ENCODE assay signal across 11 mouse cellular contexts in the genomic region with DNA sequence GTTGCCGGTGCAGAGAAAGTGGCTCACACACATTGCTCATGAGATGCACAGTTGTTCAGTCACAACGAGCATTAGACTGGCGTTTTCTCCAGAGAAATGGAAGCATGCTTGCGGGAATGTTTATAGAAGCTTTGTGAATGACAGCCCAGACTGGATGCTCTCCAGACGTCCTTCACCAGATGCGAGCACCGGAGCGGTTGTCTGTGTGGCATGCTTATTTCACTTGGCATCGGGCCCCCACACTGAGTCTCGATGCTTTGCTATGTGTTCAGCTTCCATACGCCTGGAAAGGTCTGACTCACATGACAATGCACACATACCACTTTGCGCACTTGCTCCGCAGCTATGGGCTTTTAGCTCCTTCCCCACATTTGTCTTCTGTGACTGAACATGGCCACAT. TPM values are rescaled to one million over a fixed set of nuclear protein-coding genes. Genes with fewer than 3 reads are reported as not detected.
DNase-seq lines count a peak whose midpoint lies in the region; ATAC-seq lines count a peak whose summit lies in the region.
"Had no signal": no experiment of that assay in that cellular context is flagged by ENCODE, and none has a peak within 500 bp of the region (broad histone marks: within the 10 kb centered on the region; RNA-seq: fewer than 3 reads in every experiment).

No protein-coding gene starts in this region.

- no peaks in the 10 kb centered on the region for H3K9me3 ChIP-seq in intestine, embryonic 14.5 days (ENCODE audit: control insufficient read depth, low read length)
- no peaks in the 10 kb centered on the region for H3K9me3 ChIP-seq in intestine, embryonic 16.5 days (ENCODE audit: control insufficient read depth, low read length)

- H3K27ac ChIP-seq in intestine, embryonic 14.5 days (ENCODE audit: low read depth), result no peak overlapping the region
- H3K27ac ChIP-seq in intestine, embryonic 16.5 days (ENCODE audit: low read length), result no peak overlapping the region
- H3K27ac ChIP-seq: liver, embryonic 14.5 days had no signal

- WGBS in intestine, embryonic 14.5 days, result 38% methylated on average over 13 of the region's 13 CpGs
- WGBS in intestine, embryonic 16.5 days, result 43% methylated on average over 13 of the region's 13 CpGs

- H3K36me3 ChIP-seq in intestine, embryonic 14.5 days (ENCODE audit: control insufficient read depth, insufficient read depth, low read length), result no peaks in the 10 kb centered on the region
- H3K36me3 ChIP-seq in intestine, embryonic 16.5 days (ENCODE audit: control insufficient read depth, insufficient read depth, low read length), result no peaks in the 10 kb centered on the region

- H3K4me1 ChIP-seq in intestine, embryonic 14.5 days (replicated peaks; ENCODE audit: control insufficient read depth, insufficient read depth, low read length), result peaks cover 6% of the 10 kb centered on the region; the same call in 1 of the 2 replicates
- H3K4me1 ChIP-seq in intestine, embryonic 16.5 days (ENCODE audit: control insufficient read depth, insufficient read depth, low read length), result no peaks in the 10 kb centered on the region

- H3K4me2 ChIP-seq in intestine, embryonic 14.5 days (ENCODE audit: low read length), result no peak overlapping the region
- no peak overlapping the region for H3K4me2 ChIP-seq in intestine, embryonic 16.5 days (ENCODE audit: low read depth, low read length)

- ATAC-seq in intestine, embryonic 14.5 days (replicated peaks; ENCODE audit: low FRiP score, low TSS enrichment, low read depth), result no peak
- no peak for ATAC-seq in intestine, embryonic 16.5 days
- ATAC-seq: Patski had no signal

- peak; percentile 1 to 12 for DNase-seq in adrenal gland, postnatal 36 days
- no peak for DNase-seq in adrenal gland, adult 2 months
- DNase-seq in intestine, embryonic 14.5 days (ENCODE audit: low spot score), result peak; percentile 52
- DNase-seq in layer of hippocampus, adult 18-20 months (ENCODE audit: low spot score in 2 of 2), result peak; percentile 27 to 30
- peak; percentile 32 for DNase-seq in right cerebral cortex, postnatal 14 days
- no peak for DNase-seq in urinary bladder, adult 2 months (ENCODE audit: low spot score)
- DNase-seq in cerebellum, adult 11 months, result no peak
- DNase-seq: kidney, postnatal 36 days had no signal

- no peak overlapping the region for H3K4me3 ChIP-seq in intestine, embryonic 14.5 days (ENCODE audit: low read depth, low read length)
- no peak overlapping the region for H3K4me3 ChIP-seq in intestine, embryonic 16.5 days (ENCODE audit: low read length)

- H3K9ac ChIP-seq in intestine, embryonic 14.5 days (ENCODE audit: low read length), result no peak overlapping the region
- no peak overlapping the region for H3K9ac ChIP-seq in intestine, embryonic 16.5 days (ENCODE audit: low read depth, low read length)
- H3K9ac ChIP-seq: liver, embryonic 14.5 days had no signal

- no peaks in the 10 kb centered on the region for H3K27me3 ChIP-seq in intestine, embryonic 14.5 days (replicated peaks; ENCODE audit: control insufficient read depth, insufficient read depth, low read length)
- H3K27me3 ChIP-seq in intestine, embryonic 16.5 days (replicated peaks; ENCODE audit: control insufficient read depth, insufficient read depth, low read length), result no peaks in the 10 kb centered on the region
- H3K27me3 ChIP-seq: Patski had no signal

RNA-seq across cellular contexts. Expression of a gene that starts 56.8 kb away (rescaled TPM):
- total RNA-seq in adrenal gland, postnatal 36 days (2021), result 10 to 100 TPM in 1 of 2 experiments, 1 to 10 TPM in 1; 9.8 to 10.4 TPM
- total RNA-seq in adrenal gland, adult 2 months (2021), result 10 to 100 TPM in 1 of 2 experiments, 1 to 10 TPM in 1; 9.0 to 16.2 TPM
- polyA plus RNA-seq in adrenal gland, adult 2 months (2012; rRNA removed), result 3.0 and 4.6 TPM in 2 replicates
- polyA plus RNA-seq in intestine, embryonic 14.5 days (2014; fragmentation: Nextera tagmentation; extraction: Ambion mirVana), result 2.5 and 3.5 TPM in 2 replicates
- polyA plus RNA-seq in intestine, embryonic 16.5 days (2015; fragmentation: Nextera tagmentation; extraction: Ambion mirVana), result 5.5 and 5.6 TPM in 2 replicates
- total RNA-seq in layer of hippocampus, adult 18-20 months (2021), result 1 to 10 TPM in 1 of 2 experiments, under 1 TPM in 1; 0.68 to 1.5 TPM
- polyA plus RNA-seq in urinary bladder, adult 2 months (2012; rRNA removed), result 10.7 and 10.9 TPM in 2 replicates

Comparison
In these comparisons a context has a peak if more than half of its experiments do, and no peak if none do; other contexts are left out.
1. DNase-seq: peak in adrenal gland, postnatal 36 days (2 of 2), intestine, embryonic 14.5 days (single experiment), layer of hippocampus, adult 18-20 months (2 of 2) and right cerebral cortex, postnatal 14 days (single experiment); none in adrenal gland, adult 2 months (single experiment), urinary bladder, adult 2 months (single experiment) and cerebellum, adult 11 months (single experiment).